Mouse (Mus musculus) liver, embryonic 14.5 days (tissue): ENCODE data around the gene Wdr25.

Experiments
- CTCF ChIP-seq: IDR thresholded peaks from 2 replicates; pipeline ENCODE4 v1.5.1; 2016; ENCODE audit warnings: antibody characterized with exemption, low read depth, control low read depth
- EP300 ChIP-seq: IDR thresholded peaks from 2 replicates; pipeline ENCODE4 v1.6.1; 2016; ENCODE audit warnings: antibody characterized with exemption, low read depth

GRCm38 (mm10) chr12:108892989-108893714, at the start of gene Wdr25:
- TF ChIP-seq CTCF = no peak
- TF ChIP-seq EP300 = no peak
